Mouse (Mus musculus): ENCODE measurements at regions not wholly inside any gene's neighbourhood (a gene's known extent, or its start where the extent isn't known, plus 50 kb on each side); places are given as distances from the start of the nearest gene placed in this dataset.

DNA sequence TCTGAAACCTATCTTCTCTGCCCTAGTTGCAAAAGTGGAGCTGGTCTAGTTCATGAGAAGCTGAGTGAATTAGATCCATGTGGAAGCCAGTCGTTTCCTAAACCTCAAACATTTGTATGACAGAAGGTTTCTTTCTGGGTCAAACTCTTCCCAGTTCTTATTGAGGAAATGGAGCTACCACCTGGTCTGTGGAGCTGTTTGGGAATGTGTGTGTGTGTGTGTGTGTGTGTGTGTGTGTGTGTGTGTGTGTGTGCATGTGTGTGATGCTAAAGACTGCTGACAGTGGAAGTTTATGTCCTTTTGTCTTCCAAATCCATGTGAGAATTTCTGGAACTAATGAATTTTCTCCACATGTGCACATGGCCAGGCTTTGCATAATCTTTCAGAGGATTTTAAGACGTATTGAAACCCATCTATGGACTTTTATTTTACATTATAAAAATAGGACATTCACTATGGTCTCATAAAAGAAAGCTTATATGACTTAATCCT is 324.9 kb upstream of the Nr2f1 start:
- ATAC-seq: no peak
- 71% methylated on average over 2 of the region's 2 CpGs for WGBS

DNA sequence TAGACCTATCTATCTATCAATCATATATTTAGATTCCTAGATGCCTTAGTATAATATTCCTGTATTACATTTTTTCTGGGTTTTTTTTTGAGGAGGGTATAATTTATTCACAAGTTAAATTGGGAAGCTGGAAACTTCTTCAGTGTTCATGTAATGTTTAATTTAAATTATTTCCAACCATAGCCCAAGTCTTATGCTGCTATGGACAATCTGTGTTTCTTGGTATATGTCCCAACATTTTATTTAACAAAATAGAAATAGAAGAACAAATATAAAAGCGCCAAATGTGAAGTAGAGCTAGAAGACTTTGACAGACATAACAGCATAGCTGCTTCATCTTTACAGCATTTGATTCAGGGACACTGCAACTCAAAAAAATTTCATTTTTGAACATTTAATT is 321.2 kb upstream of the Nr2f1 start:
- Histone ChIP-seq H3K9me3 (ENCODE audit: control insufficient read depth) (no peaks in the 10 kb centered on the region), H3K27ac (ENCODE audit: low read depth, low read length) (no peak overlapping the region), H3K36me3 (ENCODE audit: control insufficient read depth, insufficient read depth) (no peaks in the 10 kb centered on the region), H3K4me1 (replicated peaks; ENCODE audit: control insufficient read depth, insufficient read depth, low read length) (no peaks in the 10 kb centered on the region), H3K4me2 (replicated peaks; ENCODE audit: low read depth) (no peak overlapping the region), H3K4me3 (ENCODE audit: low read depth, low read length) (no peak overlapping the region), H3K9ac (ENCODE audit: low read depth, low read length) (no peak overlapping the region), H3K27me3 (replicated peaks; ENCODE audit: control insufficient read depth, insufficient read depth, low read length) (no peaks in the 10 kb centered on the region)
- ATAC-seq: no peak
- 78% methylated on average over 1 of the region's 1 CpGs for WGBS
- TF ChIP-seq CTCF (IDR thresholded peaks at IDR 0.05; ENCODE audit: low read depth): no peak

More for the DNA sequence above, 324.9 kb upstream of the Nr2f1 start:
- Histone ChIP-seq H3K9ac (ENCODE audit: low read depth, low read length) (no peak overlapping the region), H3K4me3 (ENCODE audit: low read depth, low read length) (no peak overlapping the region), H3K27me3 (replicated peaks; ENCODE audit: control insufficient read depth, insufficient read depth, low read length) (no peaks in the 10 kb centered on the region), H3K9me3 (ENCODE audit: control insufficient read depth) (no peaks in the 10 kb centered on the region), H3K27ac (ENCODE audit: low read depth, low read length) (no peak overlapping the region), H3K36me3 (ENCODE audit: control insufficient read depth, insufficient read depth) (no peaks in the 10 kb centered on the region), H3K4me1 (replicated peaks; ENCODE audit: control insufficient read depth, insufficient read depth, low read length) (no peaks in the 10 kb centered on the region), H3K4me2 (replicated peaks; ENCODE audit: low read depth) (no peak overlapping the region)
- TF ChIP-seq CTCF (IDR thresholded peaks at IDR 0.05; ENCODE audit: low read depth): no peak

- WGBS: 86% methylated on average over 3 of the region's 3 CpGs
- no peak overlapping the region for H3K4me2 ChIP-seq (replicated peaks; ENCODE audit: low read depth)
- H3K9ac ChIP-seq (ENCODE audit: low read depth, low read length): no peak overlapping the region
- no peak overlapping the region for H3K27ac ChIP-seq (ENCODE audit: low read depth, low read length)
- H3K4me3 ChIP-seq (ENCODE audit: low read depth, low read length): no peak overlapping the region
- H3K4me1 ChIP-seq (replicated peaks; ENCODE audit: control insufficient read depth, insufficient read depth, low read length): no peaks in the 10 kb centered on the region
- no peaks in the 10 kb centered on the region for H3K36me3 ChIP-seq (ENCODE audit: control insufficient read depth, insufficient read depth)
- TF ChIP-seq CTCF (IDR thresholded peaks at IDR 0.05; ENCODE audit: low read depth): no peak
- no peaks in the 10 kb centered on the region for H3K27me3 ChIP-seq (replicated peaks; ENCODE audit: control insufficient read depth, insufficient read depth, low read length)
- no peak for ATAC-seq
- H3K9me3 ChIP-seq (ENCODE audit: control insufficient read depth): no peaks in the 10 kb centered on the region
Measured at GRCm38 (mm10) chr13:78520186-78520585, 320.6 kb upstream of the Nr2f1 start.

GRCm38 (mm10) chr13:78500551-78500950 is 301.0 kb upstream of the Nr2f1 start:
- Histone ChIP-seq H3K27me3 (replicated peaks; ENCODE audit: control insufficient read depth, insufficient read depth, low read length) (no peaks in the 10 kb centered on the region), H3K4me2 (replicated peaks; ENCODE audit: low read depth) (no peak overlapping the region)
- no peak for ATAC-seq

GRCm38 (mm10) chr13:78483760-78484357 is 284.3 kb upstream of the Nr2f1 start:
- WGBS: 68% methylated on average over 2 of the region's 2 CpGs
- Histone ChIP-seq H3K9me3 (ENCODE audit: control insufficient read depth) (no peaks in the 10 kb centered on the region), H3K4me1 (replicated peaks; ENCODE audit: control insufficient read depth, insufficient read depth, low read length) (no peaks in the 10 kb centered on the region), H3K27me3 (replicated peaks; ENCODE audit: control insufficient read depth, insufficient read depth, low read length) (no peaks in the 10 kb centered on the region), H3K27ac (ENCODE audit: low read depth, low read length) (no peak overlapping the region), H3K9ac (ENCODE audit: low read depth, low read length) (no peak overlapping the region), H3K4me2 (replicated peaks; ENCODE audit: low read depth) (peak overlapping the region; percentile 17), H3K36me3 (ENCODE audit: control insufficient read depth, insufficient read depth) (no peaks in the 10 kb centered on the region), H3K4me3 (ENCODE audit: low read depth, low read length) (no peak overlapping the region)
- no peak for ATAC-seq
- no peak for TF ChIP-seq CTCF (IDR thresholded peaks at IDR 0.05; ENCODE audit: low read depth)

More at GRCm38 (mm10) chr13:78500551-78500950, 301.0 kb upstream of the Nr2f1 start:
- no peak for TF ChIP-seq CTCF (IDR thresholded peaks at IDR 0.05; ENCODE audit: low read depth)
- no peak overlapping the region for H3K4me3 ChIP-seq (ENCODE audit: low read depth, low read length)
- no peak overlapping the region for H3K9ac ChIP-seq (ENCODE audit: low read depth, low read length)
- no peaks in the 10 kb centered on the region for H3K36me3 ChIP-seq (ENCODE audit: control insufficient read depth, insufficient read depth)
- 83% methylated on average over 7 of the region's 7 CpGs for WGBS
- H3K4me1 ChIP-seq (replicated peaks; ENCODE audit: control insufficient read depth, insufficient read depth, low read length): no peaks in the 10 kb centered on the region
- no peaks in the 10 kb centered on the region for H3K9me3 ChIP-seq (ENCODE audit: control insufficient read depth)
- no peak overlapping the region for H3K27ac ChIP-seq (ENCODE audit: low read depth, low read length)

DNA sequence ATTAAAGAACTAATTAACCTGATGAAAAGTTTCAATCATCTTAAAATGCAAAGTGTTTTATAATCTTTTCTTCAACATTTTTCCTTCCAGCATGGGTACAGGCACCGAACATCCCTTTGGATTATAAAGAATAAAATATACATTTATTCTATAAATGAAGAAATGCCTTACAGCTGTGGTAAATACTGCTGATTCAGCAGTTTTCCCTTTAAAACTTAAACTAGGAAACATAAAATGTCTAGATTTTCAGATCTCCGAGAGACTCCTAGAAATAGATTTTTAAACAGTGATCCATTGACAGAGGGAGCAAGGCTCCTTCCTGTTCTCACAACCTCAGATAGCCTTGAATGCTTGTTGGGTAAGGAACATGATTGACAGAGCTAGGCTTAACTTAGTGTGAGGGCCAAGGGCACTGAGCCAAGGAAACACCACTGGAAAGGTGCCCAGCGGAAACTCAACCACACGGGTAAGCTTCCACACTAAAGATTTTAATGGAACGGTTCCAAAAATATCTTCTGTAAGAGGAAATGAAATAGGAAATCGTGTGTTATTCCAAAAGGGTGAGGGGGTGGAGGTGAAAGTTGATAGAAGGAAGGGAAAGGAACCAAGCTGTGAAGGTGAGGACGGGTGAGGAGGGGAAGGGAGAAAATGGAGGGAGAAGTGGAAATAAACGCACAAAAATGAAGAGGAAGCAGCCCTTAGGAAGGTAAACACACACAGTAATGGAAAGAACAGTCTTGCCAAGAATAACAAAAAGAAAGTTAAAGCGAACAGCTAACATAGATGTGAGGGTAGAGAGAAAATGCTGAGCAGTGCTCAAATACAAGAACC is 283.6 kb upstream of the Nr2f1 start:
- Histone ChIP-seq H3K27ac (ENCODE audit: low read depth, low read length) (no peak overlapping the region), H3K4me1 (replicated peaks; ENCODE audit: control insufficient read depth, insufficient read depth, low read length) (no peaks in the 10 kb centered on the region), H3K36me3 (ENCODE audit: control insufficient read depth, insufficient read depth) (no peaks in the 10 kb centered on the region), H3K27me3 (replicated peaks; ENCODE audit: control insufficient read depth, insufficient read depth, low read length) (no peaks in the 10 kb centered on the region), H3K9me3 (ENCODE audit: control insufficient read depth) (no peaks in the 10 kb centered on the region), H3K9ac (ENCODE audit: low read depth, low read length) (no peak overlapping the region), H3K4me3 (ENCODE audit: low read depth, low read length) (no peak overlapping the region), H3K4me2 (replicated peaks; ENCODE audit: low read depth) (peak overlapping the region; percentile 17)
- 50% methylated on average over 9 of the region's 9 CpGs for WGBS
- TF ChIP-seq CTCF (IDR thresholded peaks at IDR 0.05; ENCODE audit: low read depth): no peak
- no peak for ATAC-seq
